Mouse (Mus musculus) small intestine, adult 2 months (tissue): Measurements from ENCODE around the gene Armc9.

ENCODE experiments used
- CTCF ChIP-seq: fragments of 200-500 bp; IDR thresholded peaks from 2 replicates; pipeline ENCODE4 v1.5.1; 2012; ENCODE audit warnings: low read depth, mild to moderate bottlenecking, control low read depth, inconsistent platforms, low read length, moderate library complexity, mixed read lengths; ENCODE audit not compliant: insufficient replicate concordance, insufficient read length; ENCODE audit errors: extremely low read depth
- POLR2A ChIP-seq: fragments of 200-500 bp; IDR thresholded peaks from 2 replicates; pipeline ENCODE4 v1.6.1; 2012; ENCODE audit warnings: low read depth, mild to moderate bottlenecking, control low read depth, inconsistent platforms, low read length, moderate library complexity

- TF ChIP-seq CTCF: peak; percentile 33; the same call in 1 of the 2 replicates
- no peak for TF ChIP-seq POLR2A
These were observed 2.0 kb upstream of the Armc9 start for GRCm38 (mm10) chr1:86152618-86153017.
